Mouse (Mus musculus): Measurements from ENCODE around the gene Alad. TPM values are rescaled to one million over a fixed set of nuclear protein-coding genes. Genes with fewer than 3 reads are reported as not detected.

Gene Alad
- polyA plus RNA-seq, 1 experiment, result 26.9 TPM

DNA sequence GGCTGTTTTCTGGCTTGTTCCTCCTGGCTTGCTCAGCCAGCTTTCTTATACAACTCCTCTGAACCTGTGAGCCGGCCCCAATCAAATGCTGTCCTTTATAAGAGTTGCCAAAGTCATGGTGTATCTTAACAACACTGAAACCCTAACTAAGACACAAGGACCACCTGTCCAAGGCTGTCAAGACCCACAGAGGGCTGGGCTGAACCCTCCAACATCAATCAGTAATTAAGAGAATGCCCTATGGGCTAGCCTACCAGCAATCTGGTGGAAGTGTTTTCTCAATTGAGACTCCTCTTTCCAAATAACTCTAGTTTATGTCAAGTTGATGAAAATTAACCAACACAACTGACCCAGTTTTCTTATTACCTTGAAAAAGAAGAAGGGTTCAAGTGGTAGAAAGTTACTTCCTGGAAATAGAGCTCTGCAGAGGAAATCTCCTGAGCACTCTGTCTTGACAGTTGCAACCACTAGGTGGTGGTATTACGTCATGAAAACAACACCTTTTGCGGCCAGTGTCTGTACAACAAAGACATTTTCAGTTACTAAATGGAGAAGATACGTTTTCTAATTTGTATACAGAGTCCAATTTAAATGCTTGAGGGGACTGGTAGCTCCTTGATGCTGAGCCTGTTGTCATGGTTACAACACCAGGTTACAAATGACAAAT is 41.4 kb upstream of the Alad start:
- Histone ChIP-seq H3K9ac (ENCODE audit: low read depth, poor library complexity, severe bottlenecking) (no peak overlapping the region), H3K27me3 (ENCODE audit: control insufficient read depth, insufficient read depth, low read length, poor library complexity, severe bottlenecking) (no peaks in the 10 kb centered on the region; the same call in 1 of the 2 replicates), H3K36me3 (ENCODE audit: control insufficient read depth, insufficient read depth, low read length, poor library complexity, severe bottlenecking) (no peaks in the 10 kb centered on the region), H3K9me3 (replicated peaks; ENCODE audit: control insufficient read depth, insufficient read depth, low read length, poor library complexity, severe bottlenecking) (no peaks in the 10 kb centered on the region), H3K27ac (ENCODE audit: insufficient read depth, low read length) (no peak overlapping the region), H3K4me3 (ENCODE audit: low read depth, low read length) (no peak overlapping the region), H3K4me1 (ENCODE audit: control insufficient read depth, insufficient read depth, low read length) (no peaks in the 10 kb centered on the region)
- TF ChIP-seq CTCF (IDR thresholded peaks at IDR 0.05; ENCODE audit: low read depth, low read length) (no peak), POLR2A (IDR thresholded peaks at IDR 0.05; ENCODE audit: insufficient read depth, low read length) (no peak), EP300 (IDR thresholded peaks at IDR 0.05; ENCODE audit: insufficient read depth, low read depth, low read length) (no peak)

DNA sequence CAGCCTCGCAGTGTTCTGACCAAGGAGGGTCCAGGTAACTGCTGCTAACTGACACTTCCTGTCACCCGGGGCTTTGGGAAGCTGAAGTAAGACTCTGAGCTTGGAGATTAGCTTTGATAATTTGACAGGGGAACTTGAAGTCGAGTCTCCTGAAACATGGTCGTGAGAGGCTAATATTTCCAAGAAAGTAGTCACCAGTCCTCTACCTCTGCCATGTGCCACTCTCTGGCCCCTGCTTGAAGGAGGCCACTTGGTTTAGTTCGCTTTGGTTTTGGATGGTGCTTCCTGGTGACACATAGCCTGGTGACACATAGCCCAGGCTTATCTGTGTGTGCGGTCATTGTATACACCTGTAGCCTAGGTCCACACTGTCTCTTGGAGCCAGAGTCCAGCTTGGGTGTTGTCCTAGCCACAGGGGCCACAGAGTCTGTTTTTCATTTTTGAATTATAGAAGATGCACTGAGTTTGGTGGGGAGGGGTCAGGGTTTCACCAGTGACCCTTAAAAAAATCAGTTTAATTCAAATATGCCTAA is 40.1 kb upstream of the Alad start, which contains the start of gene Rgs3:
Rgs3 (plus strand) TSS at position 51 of the 533 bp plus-strand sequence.
- Histone ChIP-seq H3K27ac (ENCODE audit: insufficient read depth, low read length) (no peak within 1 kb of the TSS), H3K9ac (ENCODE audit: low read depth, poor library complexity, severe bottlenecking) (no peak within 1 kb of the TSS), H3K4me1 (ENCODE audit: control insufficient read depth, insufficient read depth, low read length) (no peaks in the 10 kb centered on the region), H3K4me3 (ENCODE audit: low read depth, low read length) (no peak within 1 kb of the TSS), H3K9me3 (replicated peaks; ENCODE audit: control insufficient read depth, insufficient read depth, low read length, poor library complexity, severe bottlenecking) (no peaks in the 10 kb centered on the region), H3K36me3 (ENCODE audit: control insufficient read depth, insufficient read depth, low read length, poor library complexity, severe bottlenecking) (no peaks in the 10 kb centered on the region), H3K27me3 (ENCODE audit: control insufficient read depth, insufficient read depth, low read length, poor library complexity, severe bottlenecking) (no peaks in the 10 kb centered on the region; the same call in 1 of the 2 replicates)
- TF ChIP-seq CTCF (IDR thresholded peaks at IDR 0.05; ENCODE audit: low read depth, low read length) (no peak), POLR2A (IDR thresholded peaks at IDR 0.05; ENCODE audit: insufficient read depth, low read length) (no peak), EP300 (IDR thresholded peaks at IDR 0.05; ENCODE audit: insufficient read depth, low read depth, low read length) (no peak)

DNA sequence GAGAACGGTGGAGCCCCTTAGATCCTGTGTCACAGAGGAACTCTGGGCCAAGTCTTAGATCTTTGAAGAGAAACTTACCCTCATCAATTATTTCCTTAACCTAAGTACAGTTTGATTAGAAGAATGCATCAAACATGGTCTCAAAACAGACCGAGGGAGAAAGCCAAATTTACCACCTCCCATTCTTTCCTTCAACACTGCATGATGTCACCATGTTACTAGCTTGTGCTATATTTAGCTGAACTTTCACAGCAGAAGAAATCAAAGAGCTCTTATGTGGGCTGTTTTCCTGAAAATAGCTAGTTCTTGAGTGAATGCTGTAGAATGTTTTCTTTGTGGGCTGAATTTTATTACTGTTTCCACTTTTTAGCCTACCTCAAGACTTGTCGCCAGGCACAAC is 37.7 kb upstream of the Alad start:
- Histone ChIP-seq H3K27ac (ENCODE audit: insufficient read depth, low read length) (no peak overlapping the region), H3K4me3 (ENCODE audit: low read depth, low read length) (no peak overlapping the region), H3K36me3 (ENCODE audit: control insufficient read depth, insufficient read depth, low read length, poor library complexity, severe bottlenecking) (no peaks in the 10 kb centered on the region), H3K27me3 (ENCODE audit: control insufficient read depth, insufficient read depth, low read length, poor library complexity, severe bottlenecking) (no peaks in the 10 kb centered on the region; the same call in 1 of the 2 replicates), H3K4me1 (ENCODE audit: control insufficient read depth, insufficient read depth, low read length) (no peaks in the 10 kb centered on the region), H3K9me3 (replicated peaks; ENCODE audit: control insufficient read depth, insufficient read depth, low read length, poor library complexity, severe bottlenecking) (no peaks in the 10 kb centered on the region), H3K9ac (ENCODE audit: low read depth, poor library complexity, severe bottlenecking) (no peak overlapping the region)
- TF ChIP-seq CTCF (IDR thresholded peaks at IDR 0.05; ENCODE audit: low read depth, low read length), result no peak
- TF ChIP-seq POLR2A (IDR thresholded peaks at IDR 0.05; ENCODE audit: insufficient read depth, low read length), result no peak
- no peak for TF ChIP-seq EP300 (IDR thresholded peaks at IDR 0.05; ENCODE audit: insufficient read depth, low read depth, low read length)

DNA sequence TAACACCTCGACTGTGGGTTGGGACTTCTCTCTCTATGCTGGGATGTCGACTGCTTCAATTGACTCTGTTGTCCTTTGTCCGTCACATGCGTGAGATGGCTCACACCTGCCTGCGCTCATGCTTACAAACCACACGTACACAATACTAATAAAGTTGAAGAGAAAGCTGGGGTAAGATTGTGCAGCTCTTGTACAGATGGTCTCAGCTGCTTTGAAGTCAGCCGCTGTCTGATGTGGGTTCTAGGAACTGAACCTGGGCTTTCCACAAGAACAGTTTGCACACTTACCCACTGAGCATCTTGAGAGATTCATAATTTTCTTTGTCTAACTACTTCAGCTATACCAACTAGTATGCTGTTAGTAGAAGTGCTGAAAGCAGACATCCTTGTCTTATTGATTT is 32.2 kb upstream of the Alad start:
- no peaks in the 10 kb centered on the region for H3K36me3 ChIP-seq (ENCODE audit: control insufficient read depth, insufficient read depth, low read length, poor library complexity, severe bottlenecking)
- H3K27me3 ChIP-seq (ENCODE audit: control insufficient read depth, insufficient read depth, low read length, poor library complexity, severe bottlenecking), result no peaks in the 10 kb centered on the region; the same call in 1 of the 2 replicates
- H3K27ac ChIP-seq (ENCODE audit: insufficient read depth, low read length), result no peak overlapping the region
- H3K4me3 ChIP-seq (ENCODE audit: low read depth, low read length), result no peak overlapping the region
- no peaks in the 10 kb centered on the region for H3K9me3 ChIP-seq (replicated peaks; ENCODE audit: control insufficient read depth, insufficient read depth, low read length, poor library complexity, severe bottlenecking)
- no peaks in the 10 kb centered on the region for H3K4me1 ChIP-seq (ENCODE audit: control insufficient read depth, insufficient read depth, low read length)
- TF ChIP-seq POLR2A (IDR thresholded peaks at IDR 0.05; ENCODE audit: insufficient read depth, low read length), result no peak
- TF ChIP-seq EP300 (IDR thresholded peaks at IDR 0.05; ENCODE audit: insufficient read depth, low read depth, low read length), result no peak
- H3K9ac ChIP-seq (ENCODE audit: low read depth, poor library complexity, severe bottlenecking), result no peak overlapping the region

DNA sequence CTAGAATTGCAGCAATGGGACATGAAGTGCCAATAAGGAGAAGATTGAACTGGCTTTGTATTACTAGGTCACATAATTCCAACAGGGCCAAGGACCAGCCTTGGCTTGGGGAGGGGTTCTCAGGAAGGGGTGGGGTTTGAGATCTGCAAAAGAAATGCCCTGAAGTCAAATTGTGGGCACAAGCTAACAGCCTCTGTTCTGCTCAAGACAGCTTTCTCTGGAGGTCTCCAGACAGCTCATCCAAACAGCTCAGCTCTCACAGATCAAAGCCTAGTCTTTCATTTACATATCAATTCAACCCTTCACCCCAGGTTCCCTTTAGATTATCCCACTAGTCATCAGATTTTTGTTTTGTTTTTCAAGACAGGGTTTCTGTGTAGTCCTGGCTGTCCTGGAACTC is 25.1 kb upstream of the Alad start:
- no peaks in the 10 kb centered on the region for H3K4me1 ChIP-seq (ENCODE audit: control insufficient read depth, insufficient read depth, low read length)
- no peak overlapping the region for H3K4me3 ChIP-seq (ENCODE audit: low read depth, low read length)
- TF ChIP-seq EP300 (IDR thresholded peaks at IDR 0.05; ENCODE audit: insufficient read depth, low read depth, low read length) (no peak), POLR2A (IDR thresholded peaks at IDR 0.05; ENCODE audit: insufficient read depth, low read length) (no peak), CTCF (IDR thresholded peaks at IDR 0.05; ENCODE audit: low read depth, low read length) (no peak)
- H3K36me3 ChIP-seq (ENCODE audit: control insufficient read depth, insufficient read depth, low read length, poor library complexity, severe bottlenecking), result no peaks in the 10 kb centered on the region
- H3K9me3 ChIP-seq (replicated peaks; ENCODE audit: control insufficient read depth, insufficient read depth, low read length, poor library complexity, severe bottlenecking), result no peaks in the 10 kb centered on the region
- H3K27me3 ChIP-seq (ENCODE audit: control insufficient read depth, insufficient read depth, low read length, poor library complexity, severe bottlenecking), result no peaks in the 10 kb centered on the region
- H3K27ac ChIP-seq (ENCODE audit: insufficient read depth, low read length), result no peak overlapping the region
- H3K9ac ChIP-seq (ENCODE audit: low read depth, poor library complexity, severe bottlenecking), result no peak overlapping the region

DNA sequence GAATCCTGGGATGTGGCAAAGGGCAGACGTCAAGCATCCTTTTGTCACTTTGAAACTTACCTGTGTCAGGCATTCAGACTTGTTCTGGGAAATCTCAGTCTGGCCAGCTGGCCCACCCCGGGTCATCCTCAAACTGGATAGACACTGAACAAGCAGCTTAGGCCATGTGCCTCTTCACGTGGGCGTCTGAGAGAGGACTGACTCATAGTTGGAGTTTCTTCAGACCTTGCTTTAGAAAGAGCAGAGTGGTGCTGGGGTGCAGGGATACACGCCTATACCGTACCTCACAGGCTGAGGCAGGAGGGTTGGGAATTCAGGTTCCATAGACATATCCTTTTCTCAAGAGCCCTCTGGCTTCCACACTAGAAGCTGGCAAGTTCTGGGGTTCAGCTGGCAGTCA is 24.1 kb upstream of the Alad start:
- H3K4me3 ChIP-seq (ENCODE audit: low read depth, low read length), result no peak overlapping the region
- TF ChIP-seq POLR2A (IDR thresholded peaks at IDR 0.05; ENCODE audit: insufficient read depth, low read length) (no peak), CTCF (IDR thresholded peaks at IDR 0.05; ENCODE audit: low read depth, low read length) (no peak), EP300 (IDR thresholded peaks at IDR 0.05; ENCODE audit: insufficient read depth, low read depth, low read length) (no peak)
- H3K27me3 ChIP-seq (ENCODE audit: control insufficient read depth, insufficient read depth, low read length, poor library complexity, severe bottlenecking), result no peaks in the 10 kb centered on the region
- no peak overlapping the region for H3K27ac ChIP-seq (ENCODE audit: insufficient read depth, low read length)
- no peaks in the 10 kb centered on the region for H3K36me3 ChIP-seq (ENCODE audit: control insufficient read depth, insufficient read depth, low read length, poor library complexity, severe bottlenecking)
- H3K9me3 ChIP-seq (replicated peaks; ENCODE audit: control insufficient read depth, insufficient read depth, low read length, poor library complexity, severe bottlenecking), result no peaks in the 10 kb centered on the region
- H3K9ac ChIP-seq (ENCODE audit: low read depth, poor library complexity, severe bottlenecking), result no peak overlapping the region
- no peaks in the 10 kb centered on the region for H3K4me1 ChIP-seq (ENCODE audit: control insufficient read depth, insufficient read depth, low read length)

Measured in ES-Bruce4 (cell line).